Mouse (Mus musculus) myocyte (in vitro differentiated cells): ENCODE results near the gene Nipbl.

ENCODE experiments used
- CEBPB ChIP-seq: IDR thresholded peaks from 2 replicates; pipeline ENCODE4 v1.6.1; 2011; ENCODE audit warnings: mild to moderate bottlenecking, moderate library complexity; ENCODE audit not compliant: poor library complexity, insufficient read depth, severe bottlenecking
- E2F4 ChIP-seq: IDR thresholded peaks from one replicate; pipeline ENCODE4 v1.6.1; 2011; ENCODE audit warnings: mild to moderate bottlenecking, control low read depth, moderate library complexity; ENCODE audit not compliant: insufficient read depth
- MAX ChIP-seq: IDR thresholded peaks from one replicate; pipeline ENCODE4 v1.6.1; 2011; ENCODE audit warnings: low read depth, mild to moderate bottlenecking, control low read depth
- MYOD1 ChIP-seq, 3 experiments: IDR thresholded peaks; one replicate each; pipeline ENCODE4 v1.6.1; 2011; ENCODE audit warnings: control low read depth in 2 of 3, low read depth in 2 of 3, mild to moderate bottlenecking in 2 of 3, moderate library complexity in 1 of 3; ENCODE audit not compliant: insufficient read length in 2 of 3, control insufficient read depth in 1 of 3
- MYOG ChIP-seq, 3 experiments: IDR thresholded peaks; one replicate each; pipeline ENCODE4 v1.6.1; 2011; ENCODE audit warnings: control low read depth in 2 of 3, low read depth in 2 of 3, mild to moderate bottlenecking in 2 of 3; ENCODE audit not compliant: insufficient read length in 2 of 3, control insufficient read depth in 1 of 3, insufficient read depth in 1 of 3
- POLR2A ChIP-seq: IDR thresholded peaks from one replicate; pipeline ENCODE4 v1.6.1; 2011; ENCODE audit warnings: low read depth, mild to moderate bottlenecking, control low read depth, moderate library complexity; ENCODE audit not compliant: insufficient read length
- REST ChIP-seq: IDR thresholded peaks from one replicate; pipeline ENCODE4 v1.6.1; 2011; ENCODE audit warnings: mild to moderate bottlenecking, control low read depth, moderate library complexity; ENCODE audit not compliant: insufficient read depth, insufficient read length
- USF1 ChIP-seq: IDR thresholded peaks from one replicate; pipeline ENCODE4 v1.6.1; 2011; ENCODE audit warnings: low read depth, mild to moderate bottlenecking, control low read depth, moderate library complexity

DNA sequence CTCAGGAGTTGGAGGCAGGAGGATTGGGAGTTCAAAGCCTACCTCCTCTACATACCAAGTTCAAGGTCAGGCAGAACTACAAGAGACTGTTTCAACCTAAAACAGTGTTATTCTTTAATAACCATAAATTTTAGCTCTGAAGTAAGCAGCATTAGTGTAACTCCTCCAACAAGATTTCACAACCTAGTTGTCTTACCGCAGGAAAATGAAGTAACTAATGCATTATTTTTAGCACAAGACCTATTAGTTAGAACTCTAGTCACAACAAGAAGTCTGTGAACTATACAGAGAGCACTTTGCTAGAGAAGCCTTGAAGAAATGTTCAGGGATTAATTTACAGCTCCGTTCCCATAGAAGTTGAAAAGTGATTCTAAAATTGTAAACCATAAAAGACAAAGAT lies 15.7 kb upstream of the Nipbl start:
- TF ChIP-seq POLR2A (no peak), MAX (no peak), E2F4 (no peak), MYOD1 (IDR thresholded peaks at IDR 0.05; ENCODE audit: control insufficient read depth in 1 of 3, insufficient read length in 2 of 3, low read depth in 2 of 3) (no peak), USF1 (no peak), CEBPB (no peak), REST (no peak), MYOG (IDR thresholded peaks at IDR 0.05; ENCODE audit: control insufficient read depth in 1 of 3, insufficient read depth in 1 of 3, insufficient read length in 2 of 3, low read depth in 2 of 3) (no peak)
